Mouse (Mus musculus) pancreas, adult 10 weeks (tissue): ENCODE results near the gene 5730455P16Rik. TPM values are rescaled to one million over a fixed set of nuclear protein-coding genes. Genes with fewer than 3 reads are reported as not detected.

Source experiments
- polyA plus RNA-seq: library from polyadenylated mRNA; stranded (reverse); fragments of 350-450 nt; fragmentation: Illumina TruSeq; extraction: RNeasy Lipid Tissue Mini Kit (QIAGEN cat#74804); gene quantifications from one replicate; pipeline ENCODE4 v1.2.3, GENCODE M21; 2015; ENCODE audit warnings: low read depth, low replicate concordance; ENCODE audit not compliant: insufficient read depth

Gene 5730455P16Rik
- polyA plus RNA-seq = 3.0 TPM

DNA sequence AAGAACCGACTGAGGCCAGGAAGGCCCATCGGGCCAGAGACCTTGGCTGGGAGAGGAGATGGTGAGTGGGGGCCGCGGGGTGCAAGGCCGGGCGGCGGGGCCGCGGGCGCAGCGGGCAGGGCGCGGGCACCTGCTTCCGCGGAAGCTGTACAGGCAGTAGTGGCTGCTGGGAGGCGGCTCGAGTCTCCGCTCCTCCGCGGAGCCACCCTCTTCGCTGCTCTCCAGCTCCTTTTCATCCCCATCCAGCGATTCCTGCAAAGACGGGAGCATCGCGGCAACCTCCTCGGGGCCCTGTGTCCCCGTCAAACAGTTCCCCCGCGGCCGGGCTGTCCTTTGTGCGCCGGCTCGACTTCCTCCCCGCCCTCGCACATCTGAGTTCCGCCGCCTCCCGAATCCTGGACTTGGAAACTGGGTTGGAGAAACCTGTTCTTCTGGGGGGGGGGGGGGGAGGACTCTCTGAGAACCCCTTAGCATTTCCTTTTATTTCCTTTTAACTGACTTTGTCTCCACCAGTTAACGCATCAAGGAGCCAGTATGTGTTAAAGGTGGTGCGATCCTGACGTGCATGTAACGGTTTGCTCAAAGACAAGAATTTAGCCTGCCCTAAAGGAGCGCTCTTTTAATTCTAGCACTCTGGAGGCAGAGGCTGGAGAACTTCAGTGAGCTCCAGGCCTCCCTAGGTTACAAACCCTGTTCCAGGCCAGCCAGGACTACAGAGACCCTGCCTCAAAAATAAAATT is at the start of gene 5730455P16Rik:
Gene 5730455P16Rik, minus strand, starts transcription at position 323 of the 740 bp plus-strand sequence.

DNA sequence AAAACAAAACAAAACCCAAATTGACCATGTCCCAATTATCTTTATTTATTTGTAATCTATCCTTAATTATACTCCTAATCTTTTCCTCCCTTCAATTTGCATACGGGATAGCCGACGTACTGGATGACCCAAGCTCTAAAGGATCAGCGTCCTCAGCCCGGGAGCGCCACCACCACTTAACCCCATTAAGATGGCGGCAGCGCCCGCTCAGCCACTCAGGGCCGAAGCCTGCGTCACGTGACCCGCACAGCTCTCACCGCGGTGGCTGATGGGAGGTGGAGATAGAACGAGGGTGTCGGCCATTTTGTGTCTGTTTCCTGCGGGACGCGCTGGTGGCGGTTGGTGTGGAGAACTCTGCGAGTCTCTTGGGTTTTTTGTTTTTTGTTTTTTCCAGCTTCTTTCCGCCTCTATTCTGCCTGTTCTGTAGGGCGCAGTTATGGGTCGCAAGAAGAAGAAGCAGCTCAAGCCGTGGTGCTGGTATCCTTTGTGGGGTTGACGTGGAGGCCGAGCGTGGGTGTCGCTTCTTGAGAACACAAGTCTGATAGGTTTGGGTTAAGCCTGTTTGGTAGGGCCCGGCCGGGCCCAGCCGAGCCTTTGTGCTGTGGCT is 5.3 kb upstream of the 5730455P16Rik start, which contains the start of gene Zfp207:
Gene Zfp207, plus strand, starts transcription at position 261 of the 607 bp plus-strand sequence.

Other genes starting within 250 kb of the 5730455P16Rik start
- gene Tefm, start 235.9 kb downstream of the 5730455P16Rik start, polyA plus RNA-seq = 4.9 TPM
- 3.8 TPM for gene Adap2, start 223.9 kb downstream of the 5730455P16Rik start, polyA plus RNA-seq
- gene Rnf135, start 194.2 kb downstream of the 5730455P16Rik start, polyA plus RNA-seq = 3.4 TPM
- gene Rhot1, start 169.0 kb downstream of the 5730455P16Rik start, polyA plus RNA-seq = 13.5 TPM
- gene Rhbdl3, start 77.1 kb downstream of the 5730455P16Rik start, polyA plus RNA-seq = 1.5 TPM
- 24.9 TPM for gene Zfp207, start 5.2 kb upstream of the 5730455P16Rik start, polyA plus RNA-seq
- gene Psmd11, start 50.6 kb upstream of the 5730455P16Rik start, polyA plus RNA-seq = 12.6 TPM
- not detected for gene Cdk5r1, start 99.0 kb upstream of the 5730455P16Rik start, polyA plus RNA-seq